Mouse (Mus musculus): Measurements from ENCODE around the gene Cdc73.
A peak's percentile ranks its signal among the peaks of the same experiment; 100 is the strongest.
"Not testable (repeated sequence)": the region's sequence is repeated elsewhere in the genome, so short reads cannot be mapped to it uniquely, and the experiment has no call there.

The Cdc73 gene

GRCm38 (mm10) chr1:143702741-143703262 lies at the start of gene Cdc73:
Cdc73 (minus strand) TSS chr1:143702893.
- peak; percentile 95 for DNase-seq

GRCm38 (mm10) chr1:143745871-143746270 lies 43.2 kb upstream of the Cdc73 start:
- no peak for DNase-seq

- no peak for DNase-seq
Observed at GRCm38 (mm10) chr1:143742186-143742585, 39.5 kb upstream of the Cdc73 start.

GRCm38 (mm10) chr1:143741331-143741730 lies 38.6 kb upstream of the Cdc73 start:
- DNase-seq: no peak

GRCm38 (mm10) chr1:143740581-143740980 lies 37.9 kb upstream of the Cdc73 start:
- DNase-seq: no peak

- peak; percentile 94 for DNase-seq
Observed at GRCm38 (mm10) chr1:143739361-143740350, 37.0 kb upstream of the Cdc73 start.

- DNase-seq: no peak
Observed at GRCm38 (mm10) chr1:143738811-143739210, 36.1 kb upstream of the Cdc73 start.

- DNase-seq: no peak
Observed at GRCm38 (mm10) chr1:143733914-143734410, 31.3 kb upstream of the Cdc73 start.

- no peak for DNase-seq
Observed at GRCm38 (mm10) chr1:143731691-143732090, 29.0 kb upstream of the Cdc73 start.

- DNase-seq: no peak
Observed at GRCm38 (mm10) chr1:143730899-143731298, 28.2 kb upstream of the Cdc73 start.

GRCm38 (mm10) chr1:143727701-143728445 lies 25.2 kb upstream of the Cdc73 start:
- no peak for DNase-seq

GRCm38 (mm10) chr1:143724456-143725064 lies 21.9 kb upstream of the Cdc73 start:
- DNase-seq: no peak

- DNase-seq: not testable (repeated sequence)
Observed at GRCm38 (mm10) chr1:143716038-143716437, 13.3 kb upstream of the Cdc73 start, which contains the start of gene Glrx2. Glrx2 (plus strand) TSS chr1:143716338.

GRCm38 (mm10) chr1:143710627-143710976 lies 7.9 kb upstream of the Cdc73 start:
- DNase-seq: no peak

- no peak for DNase-seq
Observed at GRCm38 (mm10) chr1:143709966-143710626, 7.4 kb upstream of the Cdc73 start.

GRCm38 (mm10) chr1:143708361-143708760 lies 5.7 kb upstream of the Cdc73 start:
- DNase-seq: no peak

- no peak for DNase-seq
Observed at GRCm38 (mm10) chr1:143707006-143707405, 4.3 kb upstream of the Cdc73 start.

GRCm38 (mm10) chr1:143702141-143702740 lies 452 bp downstream of the Cdc73 start:
- DNase-seq: peak; percentile 47

- DNase-seq: no peak
Observed at GRCm38 (mm10) chr1:143701736-143702135, 957 bp downstream of the Cdc73 start.

GRCm38 (mm10) chr1:143684849-143685248 lies 17.8 kb downstream of the Cdc73 start:
- no peak for DNase-seq

GRCm38 (mm10) chr1:143681108-143681507 lies 21.6 kb downstream of the Cdc73 start:
- DNase-seq: no peak
